Mouse (Mus musculus) lung, adult 2 months (tissue): ENCODE data around the gene Gm20696.

Source experiments
- CTCF ChIP-seq: fragments of 200-500 bp; IDR thresholded peaks from 2 replicates; pipeline ENCODE4 v1.5.1; 2011; ENCODE audit warnings: mild to moderate bottlenecking, low read length, control low read depth; ENCODE audit not compliant: insufficient read depth
- POLR2A ChIP-seq: fragments of 200-500 bp; IDR thresholded peaks from 2 replicates; pipeline ENCODE4 v1.6.1; 2011; ENCODE audit warnings: low read depth, mild to moderate bottlenecking, control low read depth, low read length, borderline replicate concordance; ENCODE audit errors: extremely low read depth

GRCm38 (mm10) chr6:99334255-99334654, 332.3 kb downstream of the Gm20696 start:
- TF ChIP-seq POLR2A (no peak), CTCF (no peak)
